Mouse (Mus musculus): ENCODE data around the gene Irf6.

GRCm38 (mm10) chr1:193207503-193207902 is 54.6 kb downstream of the Irf6 start, which contains the start of gene Lamb3:
- TF ChIP-seq GATA1 (IDR thresholded peaks at IDR 0.05; ENCODE audit: low read length) (no peak), TAL1 (IDR thresholded peaks at IDR 0.05; ENCODE audit: low read length) (no peak)
